ENCODE assay signal across 16 mouse cellular contexts in the genomic region with DNA sequence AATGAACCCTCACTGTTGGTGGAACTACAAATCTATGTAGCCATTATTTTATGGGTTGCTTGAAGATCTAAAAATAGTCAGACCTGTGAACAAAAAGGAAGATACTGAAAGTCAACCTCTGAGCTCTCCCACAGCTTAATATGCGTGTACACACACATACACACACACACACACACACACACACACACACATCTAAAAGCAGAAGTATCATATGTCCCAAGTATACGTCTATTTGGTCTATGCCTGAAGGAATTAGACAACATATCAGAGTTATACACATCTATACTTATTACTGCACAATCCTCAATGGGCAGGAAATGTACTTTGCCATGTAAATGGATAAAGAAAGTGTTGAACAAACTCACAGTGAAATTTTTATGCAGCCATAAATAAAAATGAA.
"Had no signal": no experiment of that assay in that cellular context is flagged by ENCODE, and none has a peak within 500 bp of the region (broad histone marks: within the 10 kb centered on the region; RNA-seq: fewer than 3 reads in every experiment).

No protein-coding gene starts in this region.

- H3K4me1 ChIP-seq: neural tube, embryonic 13.5 days; neural tube, embryonic 15.5 days; stomach, embryonic 15.5 days had no signal

- DNase-seq: retina, postnatal 1 day; right cerebral cortex, adult 18-20 months; right cerebral cortex, postnatal 14 days; right cerebral cortex, postnatal 25 days; right cerebral cortex, postnatal 4 days; spleen, adult 18-20 months; thymus, adult 18-20 months; thymus, adult 2 months; thymus, postnatal 14 days; thymus, postnatal 25 days; thymus, postnatal 36 days; thymus, postnatal 4 days had no signal

- H3K9ac ChIP-seq: neural tube, embryonic 13.5 days; neural tube, embryonic 15.5 days; stomach, embryonic 15.5 days had no signal

- H3K4me3 ChIP-seq: neural tube, embryonic 13.5 days; neural tube, embryonic 15.5 days; stomach, embryonic 15.5 days had no signal

- H3K27me3 ChIP-seq: neural tube, embryonic 15.5 days; stomach, embryonic 15.5 days had no signal

- H3K27ac ChIP-seq: neural tube, embryonic 13.5 days; neural tube, embryonic 15.5 days; stomach, embryonic 15.5 days; stomach, postnatal 0 days had no signal

- H3K9me3 ChIP-seq: neural tube, embryonic 13.5 days; neural tube, embryonic 15.5 days; stomach, embryonic 15.5 days had no signal

- H3K36me3 ChIP-seq: neural tube, embryonic 13.5 days; neural tube, embryonic 15.5 days; stomach, embryonic 15.5 days had no signal
